15 mouse cellular contexts compared by ENCODE assay signal in the genomic region with DNA sequence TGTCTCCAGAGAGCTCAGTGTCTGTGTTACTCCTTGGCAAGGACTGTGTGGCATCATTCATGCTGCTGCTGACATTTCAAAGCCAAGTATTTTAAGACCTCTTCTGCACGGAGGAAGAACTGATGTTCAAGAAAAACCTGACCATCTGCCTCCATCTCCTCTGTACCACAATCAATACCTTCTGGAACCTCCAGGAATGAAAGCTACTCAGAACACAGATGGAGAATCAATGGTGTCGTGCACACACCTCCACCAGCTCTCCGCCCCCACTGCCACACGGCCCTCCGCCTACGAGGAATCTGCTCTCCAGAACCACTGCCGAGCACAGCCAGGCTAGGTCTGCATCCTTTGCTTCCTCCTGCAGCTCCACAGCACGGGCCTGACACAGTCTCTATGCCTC.
DNase-seq lines count a peak whose midpoint lies in the region; ATAC-seq lines count a peak whose summit lies in the region.
"Had no signal": no experiment of that assay in that cellular context is flagged by ENCODE, and none has a peak within 500 bp of the region (broad histone marks: within the 10 kb centered on the region; RNA-seq: fewer than 3 reads in every experiment).

No protein-coding gene starts in this region.

- no peak for ATAC-seq in erythroblast, adult 5-6 weeks (replicated peaks; ENCODE audit: low FRiP score, poor library complexity, severe bottlenecking)
- ATAC-seq: intestine, embryonic 15.5 days; liver, embryonic 12.5 days had no signal

- DNase-seq in brain, adult 2 months (ENCODE audit: low read depth, low spot score): peak; percentile 93
- DNase-seq in cerebellum, postnatal 25 days: peak; percentile 49 to 68
- DNase-seq in layer of hippocampus, adult 8-10 months (ENCODE audit: low spot score in 2 of 2): peak; percentile 82 to 84
- peak; percentile 64 to 72 for DNase-seq in left cerebral cortex, postnatal 14 days (ENCODE audit: low spot score in 2 of 2)
- no peak for DNase-seq in kidney, postnatal 25 days
- no peak for DNase-seq in heart, postnatal 25 days (ENCODE audit: low spot score)
- DNase-seq in lung, postnatal 4 days: no peak
- DNase-seq: gastrocnemius, adult 2 months; kidney, postnatal 4 days; lung, postnatal 10 days; midbrain, embryonic 14.5 days; thymus, postnatal 14 days had no signal

- intact Hi-C loops in left cerebral cortex, postnatal 14 days (cut with DNase I): loop anchor here (5.0 kb wide), 1 partner anchor 122 kb away; no protein-coding TSS in a partner anchor
- intact Hi-C loops in heart, postnatal 25 days (cut with DNase I): no loop called here

Comparison
In these comparisons a context has a peak if more than half of its experiments do, and no peak if none do; other contexts are left out.
1. DNase-seq: peak in brain, adult 2 months (single experiment), cerebellum, postnatal 25 days (2 of 2), layer of hippocampus, adult 8-10 months (2 of 2) and left cerebral cortex, postnatal 14 days (2 of 2); none in kidney, postnatal 25 days (0 of 2), heart, postnatal 25 days (single experiment) and lung, postnatal 4 days (0 of 2).